Mouse (Mus musculus): Measurements from ENCODE around the gene AI593442. TPM values are rescaled to one million over a fixed set of nuclear protein-coding genes. Genes with fewer than 3 reads are reported as not detected.

Gene AI593442
- polyA plus RNA-seq (2012; fragmentation: generic; extraction: Trizol) = not detected
- long read RNA-seq, experiment 1 = 0 reads
- long read RNA-seq, experiment 2 = 0 reads

- H3ac ChIP-seq (ENCODE audit: control insufficient read depth, insufficient read length, low read depth) = no peak within 1 kb of the TSS
- H3K4me3 ChIP-seq (ENCODE audit: insufficient read depth, poor library complexity, severe bottlenecking) = no peak within 1 kb of the TSS
- H3K79me2 ChIP-seq (ENCODE audit: control insufficient read depth, insufficient read depth) = no peaks in the 10 kb centered on the region
- no peaks in the 10 kb centered on the region for H3K79me3 ChIP-seq (ENCODE audit: low read depth)
- no peaks in the 10 kb centered on the region for H3K36me3 ChIP-seq (ENCODE audit: control insufficient read depth, insufficient read depth)
- H3K27me3 ChIP-seq (ENCODE audit: control insufficient read depth, insufficient read depth, insufficient read length) = peaks cover 34% of the 10 kb centered on the region
- no peak for TF ChIP-seq MYOG (IDR thresholded peaks at IDR 0.05; ENCODE audit: control insufficient read depth, extremely low read depth, insufficient read length)
- no peak for TF ChIP-seq FOSL1 (IDR thresholded peaks at IDR 0.05; ENCODE audit: insufficient read depth, low read length, poor library complexity, severe bottlenecking)
- no peak for TF ChIP-seq MYOD1 (IDR thresholded peaks at IDR 0.05; ENCODE audit: control insufficient read depth, insufficient read length, low read depth)
- no peak for TF ChIP-seq MAX (IDR thresholded peaks at IDR 0.05)
- no peak for TF ChIP-seq CEBPB (IDR thresholded peaks at IDR 0.05; ENCODE audit: low read depth)
- no peak for TF ChIP-seq CTCF (IDR thresholded peaks at IDR 0.05; ENCODE audit: control insufficient read depth, insufficient read depth, insufficient read length)
- TF ChIP-seq USF1 (IDR thresholded peaks at IDR 0.05; ENCODE audit: low read depth) = no peak
These were observed at the start of gene AI593442 for GRCm38 (mm10) chr9:52679362-52679947. Gene AI593442, minus strand, starts transcription at chr9:52679780.

- no peak for TF ChIP-seq CTCF (IDR thresholded peaks at IDR 0.05; ENCODE audit: control insufficient read depth, insufficient read depth, insufficient read length)
- TF ChIP-seq MAX (IDR thresholded peaks at IDR 0.05) = no peak
- TF ChIP-seq FOSL1 (IDR thresholded peaks at IDR 0.05; ENCODE audit: insufficient read depth, low read length, poor library complexity, severe bottlenecking) = no peak
- no peak for TF ChIP-seq MYOG (IDR thresholded peaks at IDR 0.05; ENCODE audit: control insufficient read depth, extremely low read depth, insufficient read length)
- TF ChIP-seq CEBPB (IDR thresholded peaks at IDR 0.05; ENCODE audit: low read depth) = no peak
- no peak for TF ChIP-seq USF1 (IDR thresholded peaks at IDR 0.05; ENCODE audit: low read depth)
- no peak for TF ChIP-seq MYOD1 (IDR thresholded peaks at IDR 0.05; ENCODE audit: control insufficient read depth, insufficient read length, low read depth)
- H3K79me3 ChIP-seq (ENCODE audit: low read depth) = no peaks in the 10 kb centered on the region
- no peaks in the 10 kb centered on the region for H3K27me3 ChIP-seq (ENCODE audit: control insufficient read depth, insufficient read depth, insufficient read length)
- H3K4me3 ChIP-seq (ENCODE audit: insufficient read depth, poor library complexity, severe bottlenecking) = no peak overlapping the region
- no peak overlapping the region for H3ac ChIP-seq (ENCODE audit: control insufficient read depth, insufficient read length, low read depth)
- no peaks in the 10 kb centered on the region for H3K79me2 ChIP-seq (ENCODE audit: control insufficient read depth, insufficient read depth)
- H3K36me3 ChIP-seq (ENCODE audit: control insufficient read depth, insufficient read depth) = no peaks in the 10 kb centered on the region
These were observed 49.2 kb upstream of the AI593442 start for GRCm38 (mm10) chr9:52728806-52729205.

- Histone ChIP-seq H3ac (ENCODE audit: control insufficient read depth, insufficient read length, low read depth) (no peak overlapping the region), H3K79me3 (ENCODE audit: low read depth) (no peaks in the 10 kb centered on the region), H3K36me3 (ENCODE audit: control insufficient read depth, insufficient read depth) (no peaks in the 10 kb centered on the region), H3K27me3 (ENCODE audit: control insufficient read depth, insufficient read depth, insufficient read length) (no peaks in the 10 kb centered on the region), H3K4me3 (ENCODE audit: insufficient read depth, poor library complexity, severe bottlenecking) (no peak overlapping the region), H3K79me2 (ENCODE audit: control insufficient read depth, insufficient read depth) (no peaks in the 10 kb centered on the region)
- TF ChIP-seq FOSL1 (IDR thresholded peaks at IDR 0.05; ENCODE audit: insufficient read depth, low read length, poor library complexity, severe bottlenecking) (no peak), MAX (IDR thresholded peaks at IDR 0.05) (no peak), MYOD1 (IDR thresholded peaks at IDR 0.05; ENCODE audit: control insufficient read depth, insufficient read length, low read depth) (no peak), MYOG (IDR thresholded peaks at IDR 0.05; ENCODE audit: control insufficient read depth, extremely low read depth, insufficient read length) (no peak), CEBPB (IDR thresholded peaks at IDR 0.05; ENCODE audit: low read depth) (no peak), CTCF (IDR thresholded peaks at IDR 0.05; ENCODE audit: control insufficient read depth, insufficient read depth, insufficient read length) (no peak), USF1 (IDR thresholded peaks at IDR 0.05; ENCODE audit: low read depth) (no peak)
These were observed 43.0 kb upstream of the AI593442 start for GRCm38 (mm10) chr9:52722626-52723025.

GRCm38 (mm10) chr9:52719562-52719961, 40.0 kb upstream of the AI593442 start:
- H3K27me3 ChIP-seq (ENCODE audit: control insufficient read depth, insufficient read depth, insufficient read length) = no peaks in the 10 kb centered on the region
- H3K79me3 ChIP-seq (ENCODE audit: low read depth) = no peaks in the 10 kb centered on the region
- no peaks in the 10 kb centered on the region for H3K79me2 ChIP-seq (ENCODE audit: control insufficient read depth, insufficient read depth)
- no peaks in the 10 kb centered on the region for H3K36me3 ChIP-seq (ENCODE audit: control insufficient read depth, insufficient read depth)
- no peak overlapping the region for H3ac ChIP-seq (ENCODE audit: control insufficient read depth, insufficient read length, low read depth)
- TF ChIP-seq USF1 (IDR thresholded peaks at IDR 0.05; ENCODE audit: low read depth) (no peak), CEBPB (IDR thresholded peaks at IDR 0.05; ENCODE audit: low read depth) (no peak), MAX (IDR thresholded peaks at IDR 0.05) (no peak), MYOG (IDR thresholded peaks at IDR 0.05; ENCODE audit: control insufficient read depth, extremely low read depth, insufficient read length) (no peak), CTCF (IDR thresholded peaks at IDR 0.05; ENCODE audit: control insufficient read depth, insufficient read depth, insufficient read length) (no peak), MYOD1 (IDR thresholded peaks at IDR 0.05; ENCODE audit: control insufficient read depth, insufficient read length, low read depth) (no peak), FOSL1 (IDR thresholded peaks at IDR 0.05; ENCODE audit: insufficient read depth, low read length, poor library complexity, severe bottlenecking) (no peak)
- H3K4me3 ChIP-seq (ENCODE audit: insufficient read depth, poor library complexity, severe bottlenecking) = no peak overlapping the region

GRCm38 (mm10) chr9:52680036-52680435, 456 bp upstream of the AI593442 start:
- Histone ChIP-seq H3K79me2 (ENCODE audit: control insufficient read depth, insufficient read depth) (no peaks in the 10 kb centered on the region), H3K79me3 (ENCODE audit: low read depth) (no peaks in the 10 kb centered on the region), H3K4me3 (ENCODE audit: insufficient read depth, poor library complexity, severe bottlenecking) (no peak overlapping the region), H3K27me3 (ENCODE audit: control insufficient read depth, insufficient read depth, insufficient read length) (peaks cover 34% of the 10 kb centered on the region), H3ac (ENCODE audit: control insufficient read depth, insufficient read length, low read depth) (no peak overlapping the region), H3K36me3 (ENCODE audit: control insufficient read depth, insufficient read depth) (no peaks in the 10 kb centered on the region)
- TF ChIP-seq MAX (IDR thresholded peaks at IDR 0.05) = no peak
- TF ChIP-seq CTCF (IDR thresholded peaks at IDR 0.05; ENCODE audit: control insufficient read depth, insufficient read depth, insufficient read length) = no peak
- TF ChIP-seq FOSL1 (IDR thresholded peaks at IDR 0.05; ENCODE audit: insufficient read depth, low read length, poor library complexity, severe bottlenecking) = no peak
- TF ChIP-seq CEBPB (IDR thresholded peaks at IDR 0.05; ENCODE audit: low read depth) = no peak
- TF ChIP-seq MYOD1 (IDR thresholded peaks at IDR 0.05; ENCODE audit: control insufficient read depth, insufficient read length, low read depth) = no peak
- no peak for TF ChIP-seq USF1 (IDR thresholded peaks at IDR 0.05; ENCODE audit: low read depth)
- TF ChIP-seq MYOG (IDR thresholded peaks at IDR 0.05; ENCODE audit: control insufficient read depth, extremely low read depth, insufficient read length) = no peak
